Mouse (Mus musculus) right cerebral cortex, postnatal 36 days (tissue): ENCODE measurements at regions not wholly inside any gene's neighbourhood (a gene's known extent, or its start where the extent isn't known, plus 50 kb on each side); places are given as distances from the start of the nearest gene placed in this dataset.
A peak's percentile ranks its signal among the peaks of the same experiment; 100 is the strongest.
"Not testable (repeated sequence)": the region's sequence is repeated elsewhere in the genome, so short reads cannot be mapped to it uniquely, and the experiment has no call there.

Source experiments
- DNase-seq, 2 experiments: peaks; one replicate each; pipeline ENCODE4 v3.0.0; 2022; ENCODE audit warnings: low spot score in 2 of 2, mixed read lengths in 1 of 2

GRCm38 (mm10) chr17:83997778-83998177 lies 150.0 kb upstream of the Haao start:
- peak; percentile 18 to 38 for DNase-seq

- DNase-seq, result no peak
Measured at GRCm38 (mm10) chr17:83993028-83993427, 145.3 kb upstream of the Haao start.

- DNase-seq, result no peak
Measured at GRCm38 (mm10) chr17:83990421-83991365, 142.9 kb upstream of the Haao start.

GRCm38 (mm10) chr17:83988897-83989296 lies 141.1 kb upstream of the Haao start:
- no peak for DNase-seq

GRCm38 (mm10) chr17:83988165-83988564 lies 140.4 kb upstream of the Haao start:
- no peak for DNase-seq

- DNase-seq, result no peak
Measured at GRCm38 (mm10) chr17:83987683-83988082, 139.9 kb upstream of the Haao start.

- DNase-seq, result no peak
Measured at GRCm38 (mm10) chr17:83985916-83986578, 138.3 kb upstream of the Haao start.

- no peak for DNase-seq
Measured at GRCm38 (mm10) chr17:83985333-83985790, 137.6 kb upstream of the Haao start.

GRCm38 (mm10) chr17:83983837-83984388 lies 136.2 kb upstream of the Haao start:
- DNase-seq, result no peak

- DNase-seq, result no peak
Measured at GRCm38 (mm10) chr17:83983070-83983836, 135.5 kb upstream of the Haao start.

- no peak for DNase-seq
Measured at GRCm38 (mm10) chr17:83982700-83983069, 134.9 kb upstream of the Haao start.

GRCm38 (mm10) chr17:83978858-83979470 lies 131.2 kb upstream of the Haao start:
- DNase-seq, result no peak

GRCm38 (mm10) chr17:83977725-83978124 lies 130.0 kb upstream of the Haao start:
- no peak for DNase-seq

- DNase-seq, result no peak
Measured at GRCm38 (mm10) chr17:83975813-83976212, 128.1 kb upstream of the Haao start.

- DNase-seq, result no peak
Measured at GRCm38 (mm10) chr17:83973461-83974350, 125.9 kb upstream of the Haao start.

- no peak for DNase-seq
Measured at GRCm38 (mm10) chr17:83972874-83973273, 125.1 kb upstream of the Haao start.

- DNase-seq, result no peak
Measured at GRCm38 (mm10) chr17:83972470-83972869, 124.7 kb upstream of the Haao start.

GRCm38 (mm10) chr17:83972026-83972425 lies 124.3 kb upstream of the Haao start:
- DNase-seq, result no peak

- no peak for DNase-seq
Measured at GRCm38 (mm10) chr17:83969407-83969826, 121.7 kb upstream of the Haao start.

GRCm38 (mm10) chr17:83968124-83968523 lies 120.4 kb upstream of the Haao start:
- DNase-seq, result not testable (repeated sequence)
